Mouse (Mus musculus): ENCODE data around the gene Mgst3. TPM values are rescaled to one million over a fixed set of nuclear protein-coding genes. Genes with fewer than 3 reads are reported as not detected.
A peak's percentile ranks its signal among the peaks of the same experiment; 100 is the strongest.
"Not testable (repeated sequence)": the region's sequence is repeated elsewhere in the genome, so short reads cannot be mapped to it uniquely, and the experiment has no call there.

Gene Mgst3
- polyA plus RNA-seq, 1 experiment: 272 TPM

DNA sequence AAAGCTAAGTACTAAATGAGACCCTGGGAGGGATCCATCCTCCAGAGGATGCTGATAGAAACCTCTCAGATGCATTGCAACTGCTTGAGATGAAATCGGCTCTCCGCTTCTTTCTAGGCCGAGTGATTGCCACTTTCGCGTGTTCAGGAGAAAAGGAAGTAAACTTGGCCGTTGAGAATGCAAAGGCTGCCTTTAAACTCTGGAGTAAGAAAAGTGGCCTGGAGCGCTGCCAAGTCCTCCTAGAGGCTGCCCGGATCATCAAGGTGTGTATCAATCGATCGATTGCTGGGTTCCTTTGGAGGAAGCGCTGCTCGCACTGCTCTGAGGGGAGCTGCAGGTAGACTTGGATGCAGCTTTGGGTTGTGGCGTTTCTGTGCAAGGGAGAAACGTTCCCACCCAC is 41.2 kb downstream of the Mgst3 start:
- WGBS: 90% methylated on average over 14 of the region's 14 CpGs
- Histone ChIP-seq H3K4me1 (ENCODE audit: control insufficient read depth, insufficient read depth, low read length) (no peaks in the 10 kb centered on the region), H3K27me3 (ENCODE audit: control insufficient read depth, insufficient read depth, low read length) (no peaks in the 10 kb centered on the region), H3K27ac (ENCODE audit: insufficient read depth, low read length) (no peak overlapping the region), H3K4me3 (replicated peaks; ENCODE audit: insufficient read depth, low read depth, low read length) (no peak overlapping the region)
- TF ChIP-seq POLR2A (IDR thresholded peaks at IDR 0.05; ENCODE audit: borderline replicate concordance, insufficient read depth, low read length) (no peak), CTCF (IDR thresholded peaks at IDR 0.05; ENCODE audit: borderline replicate concordance, insufficient read depth, low read depth, low read length) (no peak)
- no peak for DNase-seq

DNA sequence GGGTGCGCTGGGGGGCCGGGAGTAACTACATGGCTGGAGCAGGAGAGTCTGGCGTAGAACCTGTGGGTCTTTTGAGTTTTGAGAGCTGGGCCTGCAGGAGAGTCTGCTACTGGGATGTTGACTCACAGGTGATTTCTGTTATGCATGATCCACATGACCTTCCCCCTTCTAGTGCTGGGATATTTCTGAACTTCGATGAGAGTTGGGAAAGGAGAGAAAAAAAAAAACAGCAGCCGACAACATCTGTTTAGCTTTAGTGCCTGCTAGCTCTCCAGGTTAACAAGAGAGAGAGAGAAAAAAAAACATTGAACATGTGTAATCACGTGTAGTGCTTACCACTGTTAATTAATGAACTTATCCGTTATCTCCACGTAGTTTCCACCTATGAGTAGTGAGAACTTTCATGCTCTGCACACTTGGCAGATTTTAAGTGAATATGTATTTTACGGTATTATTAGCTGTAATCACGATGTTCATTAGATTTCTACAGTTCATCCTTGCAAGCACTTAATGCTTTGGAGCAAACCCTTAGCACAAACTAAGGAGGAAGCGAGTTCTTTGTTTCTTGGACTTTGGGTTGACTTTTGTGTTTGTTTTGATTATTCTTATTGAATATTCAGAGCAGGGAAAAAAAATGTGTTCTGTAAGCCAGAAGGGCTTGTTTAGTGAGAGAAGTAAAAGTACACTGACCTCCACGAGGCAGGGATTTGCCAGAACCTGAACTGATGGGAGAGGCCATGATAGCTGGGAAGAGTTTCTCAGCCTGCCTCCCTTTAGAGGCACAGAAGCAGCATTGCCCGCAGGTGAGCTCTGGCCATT is 42.8 kb downstream of the Mgst3 start:
- Histone ChIP-seq H3K27me3 (ENCODE audit: control insufficient read depth, insufficient read depth, low read length) (no peaks in the 10 kb centered on the region), H3K4me3 (replicated peaks; ENCODE audit: insufficient read depth, low read depth, low read length) (peak overlapping the region; percentile 82), H3K4me1 (ENCODE audit: control insufficient read depth, insufficient read depth, low read length) (no peaks in the 10 kb centered on the region), H3K27ac (ENCODE audit: insufficient read depth, low read length) (no peak overlapping the region; the same call in 1 of the 2 replicates)
- TF ChIP-seq POLR2A (IDR thresholded peaks at IDR 0.05; ENCODE audit: borderline replicate concordance, insufficient read depth, low read length) (no peak), CTCF (IDR thresholded peaks at IDR 0.05; ENCODE audit: borderline replicate concordance, insufficient read depth, low read depth, low read length) (no peak)
- no peak for DNase-seq
- WGBS: 37% methylated on average over 13 of the region's 13 CpGs

DNA sequence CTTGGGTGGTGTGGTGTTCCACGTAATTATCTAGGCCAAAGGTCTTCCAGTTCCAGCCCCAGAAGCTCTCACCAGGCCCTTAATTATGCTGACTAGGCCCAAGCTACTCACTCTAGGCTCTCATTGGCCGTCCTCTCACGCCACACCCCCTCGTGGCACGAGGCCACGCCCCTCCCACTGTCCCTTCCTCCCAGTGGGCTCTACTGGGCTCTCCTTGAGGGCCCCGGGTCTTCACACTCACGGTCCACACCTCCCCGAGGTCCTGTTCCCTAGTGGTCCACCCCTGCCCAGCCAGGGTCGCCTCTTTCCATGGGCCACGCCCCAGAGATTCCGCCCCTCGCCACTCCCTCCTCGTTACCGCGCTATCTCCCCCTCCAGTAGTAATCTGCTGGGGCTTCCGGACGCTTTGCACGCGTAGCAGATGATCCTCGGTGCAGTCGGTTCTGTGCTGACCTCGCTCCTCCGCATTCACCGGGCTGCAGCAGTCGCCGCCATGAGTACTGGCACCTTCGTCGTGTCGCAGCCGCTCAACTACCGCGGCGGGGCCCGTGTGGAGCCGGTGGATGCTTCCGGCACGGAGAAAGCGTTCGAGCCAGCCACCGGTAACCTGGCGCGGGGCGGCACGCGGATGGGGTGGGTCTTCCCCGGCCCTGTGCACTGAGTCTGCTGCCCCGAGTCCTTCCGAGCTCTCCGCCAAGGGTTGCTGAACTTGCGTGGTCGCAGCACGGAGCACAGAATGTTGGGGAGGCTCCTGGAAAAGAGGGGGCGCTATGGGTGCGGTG is 43.6 kb downstream of the Mgst3 start, which contains the start of gene Aldh9a1:
Gene Aldh9a1 (plus strand): TSS at position 177 of the 782 bp plus-strand sequence.
- Histone ChIP-seq H3K4me1 (ENCODE audit: control insufficient read depth, insufficient read depth, low read length) (no peaks in the 10 kb centered on the region), H3K4me3 (replicated peaks; ENCODE audit: insufficient read depth, low read depth, low read length) (peak within 1 kb of the TSS; percentile 82), H3K27me3 (ENCODE audit: control insufficient read depth, insufficient read depth, low read length) (no peaks in the 10 kb centered on the region), H3K27ac (ENCODE audit: insufficient read depth, low read length) (peak within 1 kb of the TSS; percentile 66)
- peak; percentile 85 to 89 for DNase-seq
- under 1% methylated on average over 55 of the region's 55 CpGs for WGBS
- TF ChIP-seq CTCF (IDR thresholded peaks at IDR 0.05; ENCODE audit: borderline replicate concordance, insufficient read depth, low read depth, low read length) (no peak), POLR2A (IDR thresholded peaks at IDR 0.05; ENCODE audit: borderline replicate concordance, insufficient read depth, low read length) (0 out of 2 replicates have a peak, but pooled peaks have one; percentile 35)

DNA sequence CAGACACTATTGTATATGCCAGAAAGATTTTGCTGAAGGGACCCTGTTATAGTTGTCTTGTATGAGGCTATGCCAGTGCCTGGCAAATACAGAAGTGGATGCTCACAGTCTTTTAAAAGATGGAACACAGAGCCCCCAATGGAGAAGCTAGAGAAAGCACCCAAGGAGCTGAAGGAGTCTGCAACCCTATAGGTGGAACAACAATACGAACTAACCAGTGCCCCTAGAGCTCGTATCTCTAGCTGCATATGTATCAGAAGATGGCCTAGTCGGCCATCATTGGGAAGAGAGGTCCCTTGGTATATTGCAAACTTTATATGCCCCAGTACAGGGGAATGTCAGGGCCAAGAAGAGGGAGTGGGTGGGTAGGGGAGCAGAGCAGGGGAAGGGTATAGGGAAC is 44.4 kb downstream of the Mgst3 start:
- not testable (repeated sequence) for H3K27me3 ChIP-seq (ENCODE audit: control insufficient read depth, insufficient read depth, low read length); DNase-seq; H3K4me1 ChIP-seq (ENCODE audit: control insufficient read depth, insufficient read depth, low read length); H3K27ac ChIP-seq (ENCODE audit: insufficient read depth, low read length); H3K4me3 ChIP-seq (replicated peaks; ENCODE audit: insufficient read depth, low read depth, low read length)
- 75% methylated on average over 3 of the region's 3 CpGs for WGBS

DNA sequence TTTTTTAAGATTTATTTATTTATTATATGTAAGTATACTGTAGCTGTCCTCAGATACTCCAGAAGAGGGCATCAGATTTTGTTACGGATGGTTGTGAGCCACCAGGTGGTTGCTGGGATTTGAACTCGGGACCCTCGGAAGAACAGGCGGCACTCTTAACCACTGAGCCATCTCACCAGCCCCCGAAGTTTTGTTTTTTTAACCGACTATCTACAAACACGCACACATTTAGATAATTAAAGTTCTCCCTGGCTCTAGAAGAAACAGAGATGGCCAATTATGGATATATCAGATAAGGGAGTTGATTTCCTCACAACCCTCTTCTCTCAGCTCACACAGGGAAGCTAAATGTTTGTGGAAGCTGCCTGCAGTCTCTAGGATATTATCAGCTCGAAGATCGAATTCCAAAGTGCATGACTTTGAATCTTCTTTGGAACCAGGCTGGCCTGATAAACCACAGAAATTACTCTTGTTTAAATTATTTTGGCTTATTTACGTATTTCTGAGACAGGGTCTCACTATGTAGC is 47.6 kb downstream of the Mgst3 start:
- H3K27me3 ChIP-seq (ENCODE audit: control insufficient read depth, insufficient read depth, low read length); H3K4me3 ChIP-seq (replicated peaks; ENCODE audit: insufficient read depth, low read depth, low read length); DNase-seq; H3K4me1 ChIP-seq (ENCODE audit: control insufficient read depth, insufficient read depth, low read length); H3K27ac ChIP-seq (ENCODE audit: insufficient read depth, low read length): not testable (repeated sequence)
- 96% methylated on average over 10 of the region's 10 CpGs for WGBS

DNA sequence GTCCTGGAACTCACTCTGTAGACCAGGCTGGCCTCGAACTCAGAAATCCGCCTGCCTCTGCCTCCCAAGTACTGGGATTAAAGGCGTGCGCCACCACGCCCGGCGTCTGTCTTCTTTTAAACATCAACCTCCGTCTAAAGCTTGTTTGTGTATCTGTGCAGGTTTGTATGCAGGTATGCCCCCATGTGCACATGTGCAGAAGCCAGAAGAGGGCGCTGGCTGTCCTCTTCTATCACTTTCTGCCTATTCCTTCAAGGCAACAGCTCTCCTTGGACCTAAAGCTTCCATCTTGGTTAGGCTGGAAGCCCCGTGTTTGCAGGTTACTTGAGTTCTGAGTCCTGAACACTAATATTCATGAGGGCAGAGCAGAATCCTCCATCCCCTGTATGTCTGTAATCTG is 50.8 kb downstream of the Mgst3 start:
- no peak for DNase-seq
- no peak for TF ChIP-seq POLR2A (IDR thresholded peaks at IDR 0.05; ENCODE audit: borderline replicate concordance, insufficient read depth, low read length)
- no peak for TF ChIP-seq CTCF (IDR thresholded peaks at IDR 0.05; ENCODE audit: borderline replicate concordance, insufficient read depth, low read depth, low read length)
- 91% methylated on average over 10 of the region's 10 CpGs for WGBS

DNA sequence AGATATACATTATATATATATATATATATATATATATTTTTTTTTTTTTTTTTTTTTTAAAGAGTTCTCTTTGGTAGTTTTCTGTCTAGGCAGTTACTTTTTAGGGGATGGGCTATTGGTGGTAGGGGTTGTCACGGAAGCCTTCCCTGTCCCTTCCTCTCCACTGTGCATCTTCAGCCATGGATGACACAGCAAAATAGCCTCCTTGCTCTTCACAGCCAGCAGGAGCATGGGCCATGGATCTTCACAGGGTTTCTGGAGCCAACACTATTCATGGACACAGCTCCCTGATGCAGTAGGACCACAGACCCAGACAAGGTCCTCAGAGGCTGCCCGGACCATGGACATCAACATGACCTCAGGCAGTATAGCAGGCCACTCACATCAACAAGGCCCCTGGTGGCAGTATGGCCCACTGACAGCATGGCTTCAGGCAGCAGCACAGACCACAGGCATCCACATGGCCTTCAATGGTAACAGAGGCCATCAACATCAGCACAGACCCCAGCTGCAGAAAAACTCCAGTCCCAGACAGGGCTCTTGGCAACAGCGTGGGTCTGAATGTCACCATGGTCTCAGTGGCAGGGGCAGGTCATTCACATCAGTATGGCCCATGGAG is 52.6 kb downstream of the Mgst3 start:
- peaks cover 3% of the 10 kb centered on the region for H3K4me1 ChIP-seq (ENCODE audit: control insufficient read depth, insufficient read depth, low read length)
- H3K4me3 ChIP-seq (replicated peaks; ENCODE audit: insufficient read depth, low read depth, low read length): no peak overlapping the region
- 96% methylated on average over 3 of the region's 3 CpGs for WGBS
- no peaks in the 10 kb centered on the region for H3K27me3 ChIP-seq (ENCODE audit: control insufficient read depth, insufficient read depth, low read length)
- no peak overlapping the region for H3K27ac ChIP-seq (ENCODE audit: insufficient read depth, low read length)
- no peak for DNase-seq
- no peak for TF ChIP-seq CTCF (IDR thresholded peaks at IDR 0.05; ENCODE audit: borderline replicate concordance, insufficient read depth, low read depth, low read length)
- no peak for TF ChIP-seq POLR2A (IDR thresholded peaks at IDR 0.05; ENCODE audit: borderline replicate concordance, insufficient read depth, low read length)

More for the DNA sequence above, 50.8 kb downstream of the Mgst3 start:
- Histone ChIP-seq H3K27ac (ENCODE audit: insufficient read depth, low read length) (no peak overlapping the region), H3K4me1 (ENCODE audit: control insufficient read depth, insufficient read depth, low read length) (peaks cover 3% of the 10 kb centered on the region), H3K4me3 (replicated peaks; ENCODE audit: insufficient read depth, low read depth, low read length) (no peak overlapping the region), H3K27me3 (ENCODE audit: control insufficient read depth, insufficient read depth, low read length) (no peaks in the 10 kb centered on the region)

All from cerebellum, adult 2 months (tissue).